Mouse (Mus musculus): ENCODE data around the gene Ctsh. TPM values are rescaled to one million over a fixed set of nuclear protein-coding genes. Genes with fewer than 3 reads are reported as not detected.

The Ctsh gene
- polyA plus RNA-seq, 1 experiment from 2014 or later, result 25.4 TPM

- peak; percentile 70 for ATAC-seq (ENCODE audit: low FRiP score)
- 98% methylated on average over 2 of the region's 2 CpGs for WGBS
- peaks cover 63% of the 10 kb centered on the region for H3K36me3 ChIP-seq
Measured at GRCm38 (mm10) chr9:90087906-90088485, 34.0 kb downstream of the Ctsh start.

DNA sequence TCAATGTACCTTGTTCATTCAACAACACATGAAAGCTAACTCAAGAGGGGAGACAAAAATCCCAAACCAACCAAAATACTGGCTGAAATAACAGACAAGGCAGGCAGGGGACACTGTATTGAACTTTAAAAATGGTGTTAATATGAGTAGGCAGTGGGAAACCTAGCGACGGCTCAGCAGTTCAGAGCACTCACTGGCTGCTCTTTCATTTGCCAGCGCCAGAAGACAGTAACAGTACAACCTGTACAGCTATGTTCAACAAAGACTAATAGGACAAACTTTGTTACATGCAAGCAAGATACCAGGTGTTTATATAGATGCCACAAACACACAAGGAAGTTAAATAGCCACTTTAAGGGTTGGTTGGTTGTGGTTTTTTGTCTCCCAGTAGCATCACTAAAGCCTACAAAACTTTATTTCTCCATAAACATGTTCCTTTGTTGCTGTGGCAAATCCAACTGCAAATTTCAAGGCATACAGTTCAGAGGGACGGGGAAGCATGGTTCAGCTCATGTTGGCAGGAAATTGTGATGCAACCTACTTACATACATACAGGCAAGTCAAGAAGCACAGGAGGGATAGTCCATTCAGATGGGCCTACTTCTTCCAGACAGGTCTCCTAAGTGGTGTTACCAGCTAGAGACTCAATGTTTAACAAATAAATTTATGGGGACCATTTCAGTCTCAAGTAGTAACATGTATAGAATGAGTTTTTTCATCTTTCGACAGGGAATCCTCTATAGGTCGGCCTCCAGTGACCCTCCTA, 35.6 kb downstream of the Ctsh start:
- H3K9ac ChIP-seq, result no peak overlapping the region
- H3K36me3 ChIP-seq, result peaks cover 67% of the 10 kb centered on the region
- no peaks in the 10 kb centered on the region for H3K27me3 ChIP-seq
- no peaks in the 10 kb centered on the region for H3K9me3 ChIP-seq
- 94% methylated on average over 6 of the region's 6 CpGs for WGBS
- no peak overlapping the region for H3K4me2 ChIP-seq
- H3K4me3 ChIP-seq, result no peak overlapping the region
- ATAC-seq (ENCODE audit: low FRiP score), result no peak
- no peaks in the 10 kb centered on the region for H3K4me1 ChIP-seq (replicated peaks)
- H3K27ac ChIP-seq, result no peak overlapping the region

More at GRCm38 (mm10) chr9:90087906-90088485, 34.0 kb downstream of the Ctsh start:
- Histone ChIP-seq H3K4me3 (no peak overlapping the region), H3K27ac (no peak overlapping the region), H3K4me1 (replicated peaks) (no peaks in the 10 kb centered on the region), H3K27me3 (no peaks in the 10 kb centered on the region), H3K9me3 (no peaks in the 10 kb centered on the region), H3K9ac (no peak overlapping the region), H3K4me2 (no peak overlapping the region)

GRCm38 (mm10) chr9:90098934-90099333, 45.0 kb downstream of the Ctsh start:
- Histone ChIP-seq H3K27ac (no peak overlapping the region), H3K9ac (no peak overlapping the region), H3K4me1 (replicated peaks) (no peaks in the 10 kb centered on the region), H3K27me3 (no peaks in the 10 kb centered on the region), H3K4me3 (no peak overlapping the region), H3K36me3 (peaks cover 83% of the 10 kb centered on the region), H3K4me2 (no peak overlapping the region), H3K9me3 (no peaks in the 10 kb centered on the region)
- no peak for ATAC-seq (ENCODE audit: low FRiP score)
- WGBS, result 91% methylated on average over 5 of the region's 5 CpGs

DNA sequence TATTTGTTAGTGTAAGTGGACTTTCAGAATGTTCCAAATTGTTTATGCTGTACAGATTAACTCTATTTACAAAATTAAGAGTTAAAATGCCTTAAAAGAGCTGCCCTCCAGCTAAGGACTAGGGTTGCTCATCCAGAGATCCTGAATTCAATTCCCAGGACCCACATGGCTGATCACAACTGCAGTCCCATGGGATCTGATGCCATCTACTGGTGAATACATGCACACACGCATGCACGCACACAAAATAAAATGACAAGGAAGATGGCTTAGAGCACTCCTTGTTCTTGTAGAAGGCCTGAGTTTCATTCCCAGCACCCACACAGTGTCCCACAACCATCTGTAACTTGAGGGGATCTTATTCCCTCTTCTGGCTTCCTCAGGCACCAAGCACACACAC, 46.8 kb downstream of the Ctsh start:
- no peak overlapping the region for H3K9ac ChIP-seq
- H3K9me3 ChIP-seq, result no peaks in the 10 kb centered on the region
- H3K4me3 ChIP-seq, result no peak overlapping the region
- no peaks in the 10 kb centered on the region for H3K27me3 ChIP-seq
- H3K4me2 ChIP-seq, result no peak overlapping the region
- 50% methylated on average over 2 of the region's 2 CpGs for WGBS
- H3K27ac ChIP-seq, result no peak overlapping the region
- no peak; the same call in 1 of the 2 replicates for ATAC-seq (ENCODE audit: low FRiP score)
- no peaks in the 10 kb centered on the region for H3K4me1 ChIP-seq (replicated peaks)
- H3K36me3 ChIP-seq, result peaks cover 78% of the 10 kb centered on the region

GRCm38 (mm10) chr9:90105462-90105861, 51.5 kb downstream of the Ctsh start:
- 100% methylated on average over 1 of the region's 1 CpGs for WGBS
- Histone ChIP-seq H3K27me3 (no peaks in the 10 kb centered on the region), H3K9ac (no peak overlapping the region), H3K36me3 (peaks cover 45% of the 10 kb centered on the region), H3K27ac (no peak overlapping the region), H3K9me3 (no peaks in the 10 kb centered on the region), H3K4me2 (no peak overlapping the region), H3K4me3 (no peak overlapping the region), H3K4me1 (replicated peaks) (peaks cover 17% of the 10 kb centered on the region)
- no peak for ATAC-seq (ENCODE audit: low FRiP score)

DNA sequence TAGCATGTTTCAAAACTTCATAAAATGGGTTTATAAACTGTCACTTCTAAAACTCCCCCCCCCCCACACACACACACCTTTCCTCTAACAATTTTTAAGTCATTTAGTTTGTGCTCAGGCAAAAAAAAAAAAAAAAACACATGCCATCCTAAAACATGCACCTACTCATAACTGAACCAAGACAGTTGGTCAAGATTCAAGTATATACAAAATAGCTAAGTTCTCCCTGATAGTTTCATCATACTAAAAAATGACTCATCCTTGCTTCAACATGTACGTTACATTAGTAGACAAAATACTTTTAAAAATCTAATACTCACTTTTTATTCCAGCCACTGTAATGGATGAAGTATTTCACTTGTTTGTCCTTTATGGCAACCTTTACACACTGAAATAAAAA, 53.0 kb downstream of the Ctsh start:
- H3K27me3 ChIP-seq, result no peaks in the 10 kb centered on the region
- H3K36me3 ChIP-seq, result peaks cover 32% of the 10 kb centered on the region
- H3K27ac ChIP-seq, result no peak overlapping the region
- H3K9me3 ChIP-seq, result no peaks in the 10 kb centered on the region
- WGBS, result 96% methylated on average over 1 of the region's 1 CpGs
- H3K4me2 ChIP-seq, result no peak overlapping the region
- no peak overlapping the region for H3K4me3 ChIP-seq
- ATAC-seq (ENCODE audit: low FRiP score), result no peak
- no peak overlapping the region for H3K9ac ChIP-seq
- H3K4me1 ChIP-seq (replicated peaks), result peaks cover 28% of the 10 kb centered on the region

GRCm38 (mm10) chr9:90108272-90108671, 54.3 kb downstream of the Ctsh start:
- H3K4me3 ChIP-seq, result no peak overlapping the region
- no peak for ATAC-seq (ENCODE audit: low FRiP score)
- H3K27ac ChIP-seq, result no peak overlapping the region
- peaks cover 40% of the 10 kb centered on the region for H3K4me1 ChIP-seq (replicated peaks)
- H3K9ac ChIP-seq, result no peak overlapping the region
- no peak overlapping the region for H3K4me2 ChIP-seq
- H3K36me3 ChIP-seq, result peaks cover 25% of the 10 kb centered on the region
- no peaks in the 10 kb centered on the region for H3K27me3 ChIP-seq
- no peaks in the 10 kb centered on the region for H3K9me3 ChIP-seq

DNA sequence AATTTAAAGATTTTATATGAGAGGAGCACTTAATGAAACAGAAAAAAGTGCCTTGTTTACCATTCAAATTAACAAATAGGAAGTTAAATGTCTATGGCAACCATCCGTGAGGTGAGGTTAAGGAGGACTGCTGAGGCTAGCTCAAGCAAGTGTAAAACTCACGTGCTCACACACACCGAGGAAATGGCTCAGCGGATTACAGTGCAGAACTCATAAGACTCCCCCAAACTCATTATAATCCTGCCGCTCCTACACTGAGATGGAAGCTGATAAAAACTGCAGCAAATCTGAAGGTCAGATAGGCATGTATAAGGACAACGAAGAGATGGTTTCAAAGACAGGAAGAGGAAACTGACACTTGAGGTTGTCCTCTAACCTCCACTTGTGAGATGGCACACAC, 55.4 kb downstream of the Ctsh start:
- Histone ChIP-seq H3K4me3 (no peak overlapping the region), H3K9ac (no peak overlapping the region), H3K27me3 (no peaks in the 10 kb centered on the region), H3K27ac (no peak overlapping the region), H3K4me2 (no peak overlapping the region), H3K4me1 (replicated peaks) (peaks cover 40% of the 10 kb centered on the region), H3K36me3 (peaks cover 18% of the 10 kb centered on the region), H3K9me3 (no peaks in the 10 kb centered on the region)
- ATAC-seq (ENCODE audit: low FRiP score), result no peak
- WGBS, result 80% methylated on average over 6 of the region's 6 CpGs

GRCm38 (mm10) chr9:90113151-90113550, 59.2 kb downstream of the Ctsh start:
- Histone ChIP-seq H3K36me3 (peaks cover 6% of the 10 kb centered on the region), H3K27me3 (0 out of 2 replicates have a peak, but pooled peaks cover 3% of the 10 kb centered on the region), H3K4me2 (peak overlapping the region; percentile 89), H3K27ac (peak overlapping the region; percentile 99), H3K4me1 (replicated peaks) (peaks cover 38% of the 10 kb centered on the region), H3K4me3 (peak overlapping the region; percentile 81), H3K9ac (peak overlapping the region; percentile 97), H3K9me3 (no peaks in the 10 kb centered on the region)
- no peak for ATAC-seq (ENCODE audit: low FRiP score)
- WGBS, result 2% methylated on average over 13 of the region's 13 CpGs

GRCm38 (mm10) chr9:90113651-90114566, 60.0 kb downstream of the Ctsh start:
- ATAC-seq (ENCODE audit: low FRiP score), result peak; percentile 78
- WGBS, result under 1% methylated on average over 80 of the region's 82 CpGs

DNA sequence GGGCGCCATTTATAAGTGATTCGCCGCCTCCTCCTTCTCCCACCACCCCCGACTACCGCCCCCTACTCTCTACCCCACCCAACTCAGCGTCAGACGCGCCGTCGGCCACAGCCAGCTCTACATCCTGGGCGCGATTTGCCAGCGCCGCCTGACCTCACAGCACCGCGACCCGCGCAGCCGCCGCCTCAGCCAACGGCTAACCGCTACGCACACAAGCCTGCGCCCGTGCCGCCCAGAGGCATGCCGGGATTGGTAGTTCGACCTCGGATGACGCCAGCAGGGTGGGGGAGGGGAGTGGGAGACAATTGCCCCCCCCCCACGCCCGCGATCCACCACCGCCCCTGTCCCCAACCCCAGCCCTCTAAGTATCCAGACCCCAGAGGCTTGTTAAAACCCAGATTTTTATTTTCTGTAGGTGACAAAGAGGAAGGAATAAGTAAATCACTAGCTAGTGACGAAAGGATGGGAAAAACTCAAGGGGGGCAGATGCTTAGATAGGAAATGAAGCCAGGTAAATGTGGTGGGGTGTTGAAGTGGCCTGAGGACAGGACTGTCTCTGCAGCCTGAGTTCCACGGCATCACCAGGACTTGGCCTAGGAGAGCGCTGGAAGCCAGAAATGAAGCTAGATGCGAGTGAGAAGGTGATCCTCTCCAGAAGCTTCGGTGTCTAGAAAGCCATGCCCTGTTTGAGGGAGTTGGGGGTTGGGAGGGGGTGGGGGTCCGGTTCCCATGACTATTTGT, 60.8 kb downstream of the Ctsh start, which contains the start of gene Morf4l1:
Morf4l1 (minus strand) TSS at position 208 of the 741 bp plus-strand sequence.
- H3K27me3 ChIP-seq, result 0 out of 2 replicates have a peak, but pooled peaks cover 3% of the 10 kb centered on the region
- no peaks in the 10 kb centered on the region for H3K9me3 ChIP-seq
- ATAC-seq (ENCODE audit: low FRiP score), result peak; percentile 99
- no peaks in the 10 kb centered on the region for H3K36me3 ChIP-seq
- H3K27ac ChIP-seq, result peak within 1 kb of the TSS; percentile 99
- H3K4me3 ChIP-seq, result peak within 1 kb of the TSS; percentile 81
- H3K9ac ChIP-seq, result peak within 1 kb of the TSS; percentile 97
- H3K4me1 ChIP-seq (replicated peaks), result peaks cover 26% of the 10 kb centered on the region
- WGBS, result 1% methylated on average over 38 of the region's 40 CpGs
- peak within 1 kb of the TSS; percentile 89 for H3K4me2 ChIP-seq

More at GRCm38 (mm10) chr9:90113651-90114566, 60.0 kb downstream of the Ctsh start:
- Histone ChIP-seq H3K27ac (peak overlapping the region; percentile 99), H3K36me3 (no peaks in the 10 kb centered on the region), H3K4me2 (peak overlapping the region; percentile 89), H3K4me1 (replicated peaks) (peaks cover 34% of the 10 kb centered on the region), H3K9ac (peak overlapping the region; percentile 97), H3K9me3 (no peaks in the 10 kb centered on the region), H3K27me3 (0 out of 2 replicates have a peak, but pooled peaks cover 3% of the 10 kb centered on the region), H3K4me3 (peak overlapping the region; percentile 81)
